Mouse (Mus musculus): Measurements from ENCODE around the gene Flt3l.

- TF ChIP-seq CTCF (IDR thresholded peaks at IDR 0.05; ENCODE audit: borderline replicate concordance, insufficient read depth, low read length), result no peak
- no peak for TF ChIP-seq POLR2A (IDR thresholded peaks at IDR 0.05; ENCODE audit: low read depth, low read length)
Observed at GRCm38 (mm10) chr7:45185921-45186320, 49.7 kb upstream of the Flt3l start.
